Mouse (Mus musculus): ENCODE data around the gene Opn1sw. TPM values are rescaled to one million over a fixed set of nuclear protein-coding genes. Genes with fewer than 3 reads are reported as not detected.

Opn1sw gene
- total and polyA plus RNA-seq, 3 experiments = 0.04 TPM; not detected in 2

- Histone ChIP-seq H3K27me3 (ENCODE audit: control insufficient read depth in 1 of 2, insufficient read depth in 2 of 2, low read length in 2 of 2) (no peaks in the 10 kb centered on the region), H3K9ac (ENCODE audit: control insufficient read depth, low read depth, low read length, poor library complexity, severe bottlenecking) (no peak overlapping the region), H3K4me1 (ENCODE audit: control insufficient read depth in 1 of 2, insufficient read depth in 2 of 2, low read length in 2 of 2) (peaks cover 0 to 28% of the 10 kb centered on the region in 2 experiments; a peak in 3 of 4 replicates), H3K9me3 (replicated peaks; ENCODE audit: insufficient read depth, low read length) (no peaks in the 10 kb centered on the region), H3K36me3 (ENCODE audit: control insufficient read depth in 1 of 2, insufficient read depth in 2 of 2, low read length in 2 of 2) (peaks cover 0 to 3% of the 10 kb centered on the region in 2 experiments; a peak in 1 of 4 replicates), H3K4me3 (ENCODE audit: control insufficient read depth in 1 of 2, insufficient read depth in 1 of 2, low read depth in 2 of 2, low read length in 2 of 2) (no peak overlapping the region), H3K27ac (ENCODE audit: control insufficient read depth, low read depth, low read length) (no peak overlapping the region), H3K79me2 (ENCODE audit: control insufficient read depth, insufficient read depth, low read length, poor library complexity) (no peaks in the 10 kb centered on the region)
- DNase-seq (ENCODE audit: low read depth, low spot score) = no peak
- no peak for TF ChIP-seq JUND (IDR thresholded peaks at IDR 0.05; ENCODE audit: low read depth, low read length)
- TF ChIP-seq ZMIZ1 (IDR thresholded peaks at IDR 0.05; ENCODE audit: low read depth, low read length) = no peak
- no peak for TF ChIP-seq E2F4 (IDR thresholded peaks at IDR 0.05; ENCODE audit: borderline replicate concordance, low read depth, low read length)
- TF ChIP-seq USF2 (IDR thresholded peaks at IDR 0.05; ENCODE audit: borderline replicate concordance in 1 of 2, insufficient read depth in 1 of 2, low read depth in 1 of 2, low read length in 2 of 2) = no peak
- no peak for TF ChIP-seq ELF1 (IDR thresholded peaks at IDR 0.05; ENCODE audit: low read depth, low read length)
- TF ChIP-seq UBTF (IDR thresholded peaks at IDR 0.05; ENCODE audit: borderline replicate concordance, insufficient read depth, low read depth, low read length) = no peak
- no peak for TF ChIP-seq POLR2AphosphoS2 (IDR thresholded peaks at IDR 0.05; ENCODE audit: low read length)
- no peak for TF ChIP-seq RAD21 (IDR thresholded peaks at IDR 0.05; ENCODE audit: low read depth, low read length)
- TF ChIP-seq GABPA (IDR thresholded peaks at IDR 0.05; ENCODE audit: low read depth, low read length) = no peak
- TF ChIP-seq SMC3 (IDR thresholded peaks at IDR 0.05; ENCODE audit: low read depth, low read length) = no peak
- TF ChIP-seq MYB (IDR thresholded peaks at IDR 0.05; ENCODE audit: low read depth, low read length) = no peak
Measured at GRCm38 (mm10) chr6:29432676-29433037, 44.4 kb upstream of the Opn1sw start.

- TF ChIP-seq EP300 (IDR thresholded peaks at IDR 0.05; ENCODE audit: low read depth in 1 of 2, low read length in 2 of 2) (no peak), ZMIZ1 (IDR thresholded peaks at IDR 0.05; ENCODE audit: low read depth, low read length) (no peak), ZKSCAN1 (IDR thresholded peaks at IDR 0.05; ENCODE audit: low read depth, low read length) (no peak), MEF2A (IDR thresholded peaks at IDR 0.05; ENCODE audit: extremely low read depth, insufficient replicate concordance, low read depth, low read length, poor library complexity, severe bottlenecking) (no peak), ETS1 (IDR thresholded peaks at IDR 0.05; ENCODE audit: low read depth, low read length) (no peak), USF2 (IDR thresholded peaks at IDR 0.05; ENCODE audit: borderline replicate concordance in 1 of 2, insufficient read depth in 1 of 2, low read depth in 1 of 2, low read length in 2 of 2) (no peak), RCOR1 (IDR thresholded peaks at IDR 0.05; ENCODE audit: low read depth, low read length) (no peak), MYB (IDR thresholded peaks at IDR 0.05; ENCODE audit: low read depth, low read length) (no peak), SMC3 (IDR thresholded peaks at IDR 0.05; ENCODE audit: low read depth, low read length) (no peak)
- no peak overlapping the region for H3K4me3 ChIP-seq (ENCODE audit: control insufficient read depth in 1 of 2, insufficient read depth in 1 of 2, low read depth in 2 of 2, low read length in 2 of 2)
- no peak overlapping the region for H3K27ac ChIP-seq (ENCODE audit: control insufficient read depth, low read depth, low read length)
- H3K36me3 ChIP-seq (ENCODE audit: control insufficient read depth in 1 of 2, insufficient read depth in 2 of 2, low read length in 2 of 2) = peaks cover 0 to 3% of the 10 kb centered on the region in 2 experiments; a peak in 1 of 4 replicates
- H3K79me2 ChIP-seq (ENCODE audit: control insufficient read depth, insufficient read depth, low read length, poor library complexity) = no peaks in the 10 kb centered on the region
- no peak for DNase-seq (ENCODE audit: low read depth, low spot score)
- no peaks in the 10 kb centered on the region for H3K9me3 ChIP-seq (replicated peaks; ENCODE audit: insufficient read depth, low read length)
- H3K27me3 ChIP-seq (ENCODE audit: control insufficient read depth in 1 of 2, insufficient read depth in 2 of 2, low read length in 2 of 2) = no peaks in the 10 kb centered on the region
- no peak overlapping the region for H3K9ac ChIP-seq (ENCODE audit: control insufficient read depth, low read depth, low read length, poor library complexity, severe bottlenecking)
- H3K4me1 ChIP-seq (ENCODE audit: control insufficient read depth in 1 of 2, insufficient read depth in 2 of 2, low read length in 2 of 2) = peaks cover 0 to 28% of the 10 kb centered on the region in 2 experiments; a peak in 3 of 4 replicates
Measured at GRCm38 (mm10) chr6:29432156-29432555, 43.9 kb upstream of the Opn1sw start.

All from MEL (cell line).